Mouse (Mus musculus) left cerebral cortex, postnatal 14 days (tissue): ENCODE measurements at regions not wholly inside any gene's neighbourhood (a gene's known extent, or its start where the extent isn't known, plus 50 kb on each side); places are given as distances from the start of the nearest gene placed in this dataset.
"Not testable (repeated sequence)": the region's sequence is repeated elsewhere in the genome, so short reads cannot be mapped to it uniquely, and the experiment has no call there.

Experiments used
- DNase-seq, 2 experiments: peaks; one replicate each; pipeline ENCODE4 v3.0.0; 2021 to 2022; ENCODE audit warnings: low spot score in 2 of 2, mixed read lengths in 1 of 2
- intact Hi-C: fragments of 180-260 bp; cut with DNase I; formaldehyde crosslinking; loops from one replicate; pipeline ENCODE4 v1.15.1; 2025

DNA sequence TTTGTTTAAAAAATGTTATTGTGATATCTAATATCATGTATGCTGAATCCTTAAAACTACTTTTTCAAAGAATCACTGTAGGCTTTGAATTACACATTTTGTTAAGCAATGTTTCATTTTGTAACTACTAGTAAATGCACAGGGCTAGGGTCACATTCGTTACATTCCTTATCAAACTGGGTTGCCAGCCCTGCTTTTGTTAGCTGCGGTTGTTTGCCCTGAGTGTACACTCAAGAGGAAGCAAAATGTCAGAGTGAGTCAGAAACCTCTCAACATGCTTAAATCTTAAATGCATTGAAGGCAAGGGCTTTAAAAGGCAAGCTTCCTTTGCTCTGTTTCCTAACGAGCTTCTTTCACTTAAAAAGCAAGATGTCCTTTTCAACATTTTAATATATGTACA is 193.6 kb upstream of the Daam1 start:
- DNase-seq, result no peak
- intact Hi-C loops, result no loop called here

DNA sequence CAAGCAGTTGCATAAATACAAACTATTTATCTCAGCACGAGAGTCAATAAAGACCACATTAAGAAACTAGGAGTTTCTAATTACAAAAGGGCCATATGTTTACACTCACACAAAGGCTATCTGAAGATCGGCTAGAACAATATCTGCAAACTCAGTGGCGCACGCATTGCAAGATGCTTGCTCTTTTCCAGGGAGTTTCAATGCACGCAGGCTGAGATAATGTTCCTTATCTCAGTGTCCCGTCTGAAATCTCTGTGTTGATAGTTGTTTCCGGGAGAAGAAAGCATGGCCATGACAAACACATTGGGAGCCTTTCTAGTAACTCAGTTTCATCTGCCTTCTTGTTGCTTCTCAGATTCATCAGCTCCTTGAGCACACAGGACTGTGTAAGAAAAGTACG is 192.6 kb upstream of the Daam1 start:
- intact Hi-C loops, result no loop called here
- DNase-seq, result no peak

DNA sequence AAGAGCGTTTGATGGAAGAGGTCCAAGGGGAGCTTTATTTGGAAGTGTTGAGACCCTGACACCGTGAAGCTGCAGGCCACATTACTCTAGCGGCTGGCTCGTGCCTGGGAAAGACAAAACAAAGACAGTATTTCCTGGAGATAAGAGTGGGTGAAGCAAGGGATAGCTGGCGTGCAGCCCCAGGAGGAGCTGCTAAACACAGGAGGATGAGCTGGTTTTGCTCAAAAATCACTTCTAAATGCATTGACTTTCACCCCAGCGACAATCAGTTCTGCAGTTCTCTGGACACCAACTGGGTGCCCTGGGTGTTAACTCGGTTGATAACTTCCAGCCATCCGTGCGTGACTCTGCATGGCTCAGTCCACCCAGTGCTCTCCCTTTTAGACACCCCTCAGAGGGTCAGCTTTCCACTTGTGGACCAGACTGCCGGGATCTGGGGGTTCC is 190.8 kb upstream of the Daam1 start:
- intact Hi-C loops, result no loop called here
- DNase-seq, result no peak

DNA sequence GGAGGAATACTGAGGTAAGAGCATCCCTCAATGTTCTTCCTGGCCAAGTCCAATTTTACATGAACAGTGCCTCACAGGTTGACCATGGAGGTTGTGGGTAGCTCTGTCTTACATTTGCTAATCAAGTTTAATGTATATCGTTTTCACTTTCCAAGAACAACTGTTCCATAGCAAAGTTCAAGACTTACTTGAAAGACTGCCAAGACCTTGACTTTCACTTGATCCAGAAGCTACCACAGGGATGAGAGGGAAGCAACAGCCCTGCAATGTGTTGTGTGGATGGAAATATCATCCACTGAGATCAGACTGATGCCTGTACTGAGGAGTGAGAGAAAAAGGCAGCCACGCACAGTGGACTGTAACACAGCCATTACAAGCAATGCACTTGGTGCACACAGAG is 189.4 kb upstream of the Daam1 start:
- intact Hi-C loops, result no loop called here
- DNase-seq, result no peak

DNA sequence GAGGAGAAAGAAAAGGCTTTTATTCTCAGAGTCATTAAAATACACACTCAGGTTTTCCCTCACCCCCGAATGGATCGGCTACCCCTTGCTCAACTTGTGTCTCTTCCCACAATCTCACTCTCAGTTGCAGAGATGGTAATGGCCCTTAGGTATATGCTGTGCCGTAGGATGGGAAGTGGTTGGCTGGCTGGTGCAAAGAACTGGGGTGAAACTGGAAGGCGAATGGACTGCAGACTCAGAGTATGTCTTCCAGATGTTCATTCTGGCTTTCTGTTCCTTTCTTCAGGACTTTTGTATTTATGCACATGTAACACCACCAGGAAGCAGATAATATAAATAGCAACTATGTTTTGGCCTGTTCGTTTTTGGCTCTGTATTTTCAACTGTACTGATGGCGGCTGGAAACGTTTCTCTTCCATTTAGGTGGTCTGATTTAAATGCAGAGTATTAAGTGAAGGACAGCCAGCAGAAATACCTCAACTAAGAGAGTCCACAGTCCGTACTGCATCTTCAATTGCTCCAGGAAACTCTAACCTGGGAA is 188.0 kb upstream of the Daam1 start:
- no peak for DNase-seq
- intact Hi-C loops, result no loop called here

DNA sequence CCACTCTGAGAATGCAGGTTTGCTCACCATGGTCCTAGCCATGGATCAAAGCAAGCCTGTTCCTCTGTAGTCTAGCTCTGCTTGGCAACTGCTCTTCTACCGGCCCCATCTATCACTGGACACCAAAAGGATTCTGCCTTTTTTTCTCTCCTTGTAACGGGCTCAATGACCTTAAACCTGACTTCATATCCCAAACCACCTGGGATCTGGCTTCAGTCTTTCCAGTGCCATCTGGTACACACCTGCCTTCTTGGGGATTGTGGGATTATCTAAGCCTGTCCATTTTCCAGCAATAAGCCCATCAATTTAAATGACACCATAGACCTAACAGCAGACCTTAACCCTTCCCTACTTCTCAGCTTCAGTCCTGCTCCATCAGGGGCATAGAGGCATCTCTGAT is 179.6 kb upstream of the Daam1 start:
- DNase-seq, result no peak

DNA sequence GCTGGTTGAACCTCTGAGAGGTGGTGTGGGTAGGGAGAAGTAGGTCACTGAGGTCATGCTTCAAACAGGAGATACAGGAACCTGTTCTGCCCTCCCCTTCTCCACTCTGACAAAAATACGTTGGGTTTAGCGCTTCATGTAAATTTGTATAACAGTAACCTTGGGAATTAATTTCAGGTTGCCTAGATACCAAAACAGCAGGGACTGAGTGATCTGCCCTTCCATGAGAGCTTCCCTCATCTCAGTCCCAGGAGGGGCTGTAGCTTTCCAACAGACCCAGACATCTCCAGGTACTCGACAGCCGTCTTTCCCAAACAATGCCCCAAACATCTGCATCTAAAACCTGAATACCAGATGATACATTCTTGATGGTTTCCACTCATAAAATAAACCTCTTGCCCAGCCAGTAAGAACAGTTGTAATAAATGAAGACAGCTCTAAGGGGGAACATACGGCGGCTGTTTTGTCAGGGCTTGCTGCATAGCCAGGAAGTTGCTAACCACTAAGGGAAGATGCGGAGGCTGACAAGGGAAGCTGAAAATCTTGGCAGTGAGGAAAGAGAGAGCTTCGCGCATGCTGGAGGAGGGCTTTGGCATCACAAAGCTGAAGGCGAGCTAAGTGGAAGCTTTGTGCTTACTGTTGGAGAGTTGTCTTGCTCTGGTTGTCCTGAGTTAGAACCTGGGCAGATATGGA is 137.4 kb upstream of the Daam1 start:
- DNase-seq, result peak; percentile 70 to 81
- intact Hi-C loops, result no loop called here

More for the DNA sequence above, 179.6 kb upstream of the Daam1 start:
- intact Hi-C loops, result no loop called here

DNA sequence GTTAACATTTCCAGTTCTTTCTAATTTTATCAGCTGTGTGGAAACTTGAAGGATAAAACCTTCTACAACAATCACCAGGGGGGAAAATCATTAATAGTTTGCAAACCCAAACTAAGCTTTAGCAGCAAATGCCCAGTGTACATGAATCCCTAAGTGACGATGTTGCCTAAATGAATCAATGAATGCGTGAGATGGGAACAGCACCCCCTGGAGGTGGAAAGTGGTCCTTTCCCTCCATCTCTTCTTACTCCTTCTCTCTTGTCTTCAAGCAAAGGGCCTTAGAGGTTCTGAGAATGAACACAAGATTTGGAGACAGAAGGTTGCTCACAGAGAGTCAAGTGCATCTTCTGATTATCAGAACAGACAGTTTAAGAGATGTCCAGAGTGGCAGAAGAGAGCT is 129.1 kb upstream of the Daam1 start:
- intact Hi-C loops, result loop anchor here (2.0 kb wide), 1 partner anchor 505 kb away; no protein-coding TSS in a partner anchor
- DNase-seq, result peak; percentile 67 to 69

DNA sequence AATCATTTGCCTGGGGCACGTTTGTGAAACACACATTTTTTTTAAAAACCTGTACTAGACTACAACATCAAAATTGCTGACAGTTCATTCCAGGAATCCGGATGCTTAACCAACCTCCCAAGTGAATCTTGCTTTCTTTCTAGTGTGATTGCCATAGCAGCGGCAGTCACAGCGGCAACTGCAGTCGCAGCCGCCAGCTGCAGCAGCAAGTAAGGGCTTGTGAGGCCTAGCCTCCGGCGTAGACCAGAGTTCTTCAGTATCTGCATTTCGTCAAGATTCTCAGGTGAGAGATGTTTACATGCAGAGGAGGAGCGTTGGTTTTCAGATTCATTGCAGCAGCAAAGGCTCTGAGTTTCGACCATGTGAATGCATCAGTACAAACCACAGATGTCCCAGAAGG is 128.7 kb upstream of the Daam1 start:
- DNase-seq, result no peak
- intact Hi-C loops, result loop anchor here (2.0 kb wide), 1 partner anchor 505 kb away; no protein-coding TSS in a partner anchor

DNA sequence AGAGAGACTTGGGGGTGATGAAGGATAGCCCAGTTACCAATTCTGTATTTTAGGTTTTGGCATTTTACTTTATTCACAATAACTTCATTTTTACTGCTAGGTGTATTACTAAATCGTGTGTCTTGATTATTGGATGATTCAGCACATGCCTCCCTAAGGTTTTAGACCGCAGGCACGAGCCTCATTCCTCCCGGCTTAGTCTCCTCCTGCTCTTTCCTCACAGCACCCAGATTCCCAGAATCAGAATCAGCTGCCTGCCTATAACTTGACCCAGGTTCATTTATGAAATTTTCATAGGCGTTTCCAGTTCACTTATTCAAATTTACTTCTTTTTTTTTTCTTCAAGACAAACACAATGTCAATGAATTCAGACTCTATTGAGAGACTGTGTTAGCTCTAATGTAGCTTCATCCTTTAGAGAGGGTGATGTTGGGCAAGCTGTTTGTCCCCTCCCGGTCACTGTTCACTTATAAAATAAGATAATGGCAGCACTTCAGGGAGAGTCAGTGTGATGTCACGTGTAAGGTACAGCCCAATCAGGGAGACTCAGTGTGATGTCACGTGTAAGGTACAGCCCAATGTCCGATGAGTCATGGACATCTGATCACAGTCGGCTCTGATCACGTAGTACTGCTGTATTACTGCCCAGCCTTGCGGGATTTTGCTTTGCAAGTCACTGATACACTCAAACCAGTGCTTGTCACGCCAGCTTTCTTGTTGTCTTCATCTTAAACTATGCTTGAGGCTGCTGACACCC is 127.6 kb upstream of the Daam1 start:
- DNase-seq, result no peak
- intact Hi-C loops, result loop anchor here (2.0 kb wide), 1 partner anchor 507 kb away; no protein-coding TSS in a partner anchor

DNA sequence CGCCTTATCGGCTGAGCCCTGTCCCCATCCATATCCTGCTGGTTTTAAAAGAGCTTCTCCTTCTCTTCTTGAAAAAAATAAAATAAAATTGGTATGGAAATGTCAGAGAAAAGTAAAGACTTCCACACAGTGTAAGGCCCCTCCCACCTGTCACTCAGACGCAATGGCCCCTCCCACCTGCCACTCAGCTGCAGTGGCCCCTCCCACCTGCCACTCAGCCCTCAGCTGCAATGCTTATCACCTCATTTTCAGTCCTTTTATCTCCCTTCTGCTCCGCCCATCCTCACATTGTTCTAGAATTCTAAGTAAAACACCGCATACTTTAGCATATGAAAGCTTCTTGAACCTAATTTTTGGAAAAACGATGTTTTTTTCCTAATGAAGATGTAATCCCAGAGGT is 126.4 kb upstream of the Daam1 start:
- intact Hi-C loops, result no loop called here

DNA sequence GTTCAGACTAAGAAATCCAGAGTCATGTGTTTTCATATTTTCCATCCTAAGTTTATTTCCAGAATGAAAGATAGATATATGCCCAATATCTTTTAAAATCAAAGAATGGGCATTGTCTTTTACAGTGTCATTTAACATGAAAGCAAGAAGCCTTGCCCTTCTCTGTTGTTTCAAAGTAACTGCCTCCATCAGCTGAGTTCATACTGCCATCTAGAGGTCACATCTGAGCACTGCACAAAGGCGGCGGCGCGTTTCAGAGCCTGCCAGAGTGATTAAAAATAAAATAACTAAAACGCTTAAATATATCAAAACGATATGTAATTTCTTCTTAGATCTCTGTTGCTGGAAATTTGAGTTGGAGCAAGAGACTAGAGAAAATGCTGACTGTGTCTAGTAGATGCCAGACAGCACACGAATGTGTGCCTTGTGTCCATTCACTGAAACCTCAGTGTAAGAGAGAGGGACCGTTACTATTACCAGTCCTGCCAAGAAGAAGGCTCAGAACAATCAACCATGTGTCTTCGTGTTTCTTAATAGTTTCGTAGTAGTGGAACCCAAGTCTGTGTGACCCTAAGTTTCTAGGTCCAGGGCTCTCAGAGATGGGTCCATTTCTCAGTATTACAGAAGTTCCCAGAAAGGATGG is 123.0 kb upstream of the Daam1 start:
- intact Hi-C loops, result loop anchor here (2.0 kb wide), 1 partner anchor 397 kb away; no protein-coding TSS in a partner anchor
- peak; percentile 55 to 84 for DNase-seq

More for the DNA sequence above, 126.4 kb upstream of the Daam1 start:
- no peak for DNase-seq

DNA sequence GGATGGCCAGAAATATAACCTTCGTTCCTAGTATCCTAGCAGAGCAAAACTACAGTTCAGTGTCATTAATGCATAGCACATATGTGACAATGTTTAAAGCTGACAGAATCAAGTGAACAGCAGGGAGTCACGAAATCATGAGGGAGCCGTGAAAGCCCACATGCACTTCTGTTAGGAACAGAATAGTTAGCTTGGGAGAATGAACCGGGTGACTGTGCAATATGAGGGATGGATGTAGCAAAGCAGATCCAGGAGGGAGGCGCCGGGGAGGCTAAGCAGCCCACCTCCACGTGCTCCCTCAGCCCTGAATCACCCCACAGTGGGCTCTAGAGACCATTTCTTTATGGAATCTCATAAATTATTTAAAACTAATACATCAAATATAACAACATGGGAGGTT is 116.3 kb upstream of the Daam1 start:
- intact Hi-C loops, result no loop called here
- peak; percentile 22 to 53 for DNase-seq

DNA sequence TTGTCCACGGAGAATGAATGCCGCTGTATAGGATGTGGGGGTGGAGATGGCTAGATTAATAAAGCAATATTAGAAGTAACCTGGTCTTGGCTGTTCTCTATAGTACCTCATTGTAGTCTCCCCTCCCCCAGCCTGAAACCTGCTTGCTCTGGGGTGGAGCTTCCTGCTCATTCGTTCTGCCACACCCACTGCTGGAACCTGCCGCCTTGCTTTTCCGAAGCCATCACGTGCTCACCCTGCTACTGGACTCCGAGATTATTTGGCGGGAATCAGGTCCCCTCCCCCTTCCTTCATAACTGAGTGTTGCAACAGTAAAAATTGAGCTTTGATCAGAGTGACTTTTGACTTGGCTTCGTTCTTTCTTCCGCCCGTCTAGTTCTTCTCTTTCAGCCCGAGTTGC is 112.5 kb upstream of the Daam1 start:
- DNase-seq, intact Hi-C loops: not testable (repeated sequence)

DNA sequence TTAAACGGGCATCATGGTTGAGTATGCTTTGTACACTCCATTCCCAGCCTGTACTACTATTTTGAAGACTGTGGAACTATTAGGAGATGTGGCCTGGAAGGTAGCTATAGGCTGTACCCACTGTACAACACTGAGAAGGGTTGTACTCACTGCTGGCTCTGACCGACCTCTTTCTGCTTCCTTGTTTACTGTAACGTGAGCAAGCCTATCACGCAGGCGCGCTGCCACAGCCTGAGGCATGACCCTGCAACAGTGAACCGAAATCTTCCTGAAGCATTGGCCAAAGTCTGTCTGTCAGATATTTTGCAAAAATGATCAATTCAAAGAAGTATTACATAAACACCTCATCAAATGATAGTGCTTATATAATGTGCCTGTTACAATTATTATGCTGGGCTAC is 112.0 kb upstream of the Daam1 start:
- intact Hi-C loops, result no loop called here
- DNase-seq, result no peak

DNA sequence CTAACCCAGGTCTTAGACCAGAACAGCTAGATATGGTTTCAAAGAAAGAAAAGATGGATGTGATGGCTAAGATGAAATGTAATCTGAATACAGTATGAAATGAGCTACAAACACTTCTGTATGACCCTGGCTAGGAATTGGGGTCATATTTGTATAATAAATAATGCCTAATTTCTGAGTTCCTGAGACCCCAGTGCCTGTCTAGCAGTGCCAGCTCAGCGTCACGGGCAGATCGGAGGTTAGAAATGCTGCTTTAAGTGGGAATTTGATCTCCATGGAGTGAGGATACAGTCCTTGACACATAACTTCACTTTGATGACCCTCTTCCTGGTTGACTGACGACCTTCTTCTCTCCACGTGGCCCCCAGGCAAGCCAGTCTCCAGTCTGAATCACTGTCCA is 105.7 kb upstream of the Daam1 start:
- DNase-seq, result no peak
- intact Hi-C loops, result no loop called here

DNA sequence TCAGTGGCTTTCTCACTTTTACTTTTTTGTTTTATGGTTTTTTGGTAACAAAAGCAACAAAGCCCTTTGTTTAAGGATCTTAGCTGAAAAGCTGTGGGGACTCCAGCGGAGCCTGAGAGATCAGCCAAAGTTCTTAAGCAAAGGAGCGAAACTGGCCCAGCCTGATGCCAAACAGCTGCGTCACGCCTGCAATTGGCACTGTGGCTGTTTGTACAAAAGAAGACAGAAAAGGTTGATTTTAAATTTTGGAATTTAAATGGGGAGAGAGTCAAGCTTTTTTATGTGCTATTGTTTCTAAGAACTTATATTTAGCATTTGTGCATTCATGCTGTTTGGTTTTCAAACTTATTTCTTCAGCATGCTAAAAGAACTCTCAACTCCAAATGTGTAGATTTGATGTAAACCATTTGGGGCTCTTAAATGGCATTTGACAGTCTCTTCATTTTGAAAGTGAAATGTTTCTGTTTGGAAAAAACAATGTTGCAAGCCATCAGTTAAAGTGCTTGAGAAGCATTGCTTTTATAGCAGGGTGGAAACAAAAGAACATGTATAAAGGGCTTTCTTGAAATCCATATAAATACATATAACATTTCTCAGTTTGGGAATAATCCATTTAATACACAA is 105.1 kb upstream of the Daam1 start:
- no peak for DNase-seq
- intact Hi-C loops, result no loop called here

DNA sequence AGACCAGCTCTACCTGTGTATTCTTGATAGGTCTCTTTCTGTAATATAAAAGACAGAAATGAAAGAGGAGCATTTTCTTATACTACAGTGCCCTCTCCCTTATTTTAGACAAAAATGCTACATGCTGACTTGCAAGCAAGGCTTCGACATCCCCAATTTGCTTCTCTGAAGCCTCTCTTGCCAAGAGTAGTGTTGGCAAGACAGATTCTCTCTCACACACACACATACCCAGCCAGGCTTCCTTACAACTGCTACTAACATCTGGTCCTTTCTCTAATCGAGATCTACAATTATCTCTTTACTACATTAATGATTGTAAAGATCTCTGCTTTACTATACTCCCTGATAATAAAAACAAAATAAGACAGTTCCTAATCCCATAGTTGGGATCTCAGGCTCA is 87.5 kb upstream of the Daam1 start:
- intact Hi-C loops, result no loop called here
- DNase-seq, result peak in 1 of 2 experiments; percentile 28

DNA sequence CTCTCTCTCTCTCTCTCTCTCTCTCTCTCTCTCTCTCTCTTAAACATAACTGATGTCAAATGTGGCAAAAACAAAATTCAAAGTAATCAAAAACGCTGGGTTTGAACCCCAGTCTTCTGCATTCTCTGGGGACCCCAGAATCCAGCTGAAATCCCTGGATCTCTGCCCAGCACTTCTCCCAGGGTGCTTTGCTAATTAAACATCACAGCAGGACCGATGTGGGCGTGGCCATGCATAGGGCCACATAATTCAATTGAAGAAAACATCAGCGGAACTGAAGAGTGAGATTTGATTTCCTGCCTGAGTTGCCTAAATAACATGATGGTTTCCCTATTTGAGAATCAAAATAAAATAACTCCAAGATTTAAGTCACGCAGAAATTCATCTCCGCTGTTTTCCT is 84.9 kb upstream of the Daam1 start:
- no peak for DNase-seq
- intact Hi-C loops, result no loop called here

DNA sequence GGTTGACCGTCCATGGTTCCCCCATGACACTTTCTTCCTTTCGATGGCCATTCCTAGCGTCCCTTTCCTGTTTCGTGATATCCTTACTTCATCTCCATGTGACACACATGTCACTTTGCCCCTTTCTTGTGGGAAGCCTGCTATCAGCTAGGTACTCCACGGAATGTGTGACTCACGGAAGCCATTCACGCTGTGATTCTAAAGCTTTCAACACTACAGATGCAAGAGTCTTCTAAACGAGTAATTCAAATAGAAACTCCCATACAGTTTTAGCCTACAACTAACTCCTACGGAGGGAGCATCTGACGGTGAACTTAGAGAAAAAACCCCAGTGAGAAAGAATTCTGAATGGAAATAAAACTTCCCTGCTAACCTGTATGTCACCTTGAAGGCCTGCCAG is 83.5 kb upstream of the Daam1 start:
- peak in 1 of 2 experiments; percentile 21 for DNase-seq
- intact Hi-C loops, result no loop called here
